ENCODE assay signal across 24 mouse cellular contexts in the genomic region with DNA sequence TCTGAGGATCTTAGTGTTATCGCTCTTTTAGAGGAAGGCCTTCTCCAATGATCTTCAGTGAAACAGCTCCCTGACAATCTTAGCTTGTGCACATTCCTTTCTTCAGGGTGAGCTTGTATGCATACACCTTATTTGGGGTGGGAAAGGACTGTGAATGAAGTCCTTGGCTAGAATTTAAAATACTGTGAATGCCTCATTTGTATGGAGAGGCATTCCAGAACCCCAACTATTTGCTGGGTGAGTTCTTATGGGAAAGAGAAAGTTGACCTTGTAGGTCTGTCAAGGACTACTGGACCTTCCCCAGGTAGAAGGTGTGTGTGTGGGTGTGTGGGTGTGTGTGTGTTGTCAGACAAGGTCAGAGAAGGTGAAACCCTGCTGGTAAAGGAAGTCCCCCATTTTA.
DNase-seq lines count a peak whose midpoint lies in the region; ATAC-seq and TF ChIP-seq lines count a peak whose summit lies in the region.
"Had no signal": no experiment of that assay in that cellular context is flagged by ENCODE, and none has a peak within 500 bp of the region (broad histone marks: within the 10 kb centered on the region; RNA-seq: fewer than 3 reads in every experiment).

No protein-coding gene starts in this region.

- H3K4me3 ChIP-seq in E14TG2a.4 (replicated peaks; ENCODE audit: low read length) (0 out of 2 replicates have a peak overlapping the region, but pooled peaks have one; percentile 14), ES-Bruce4 (ENCODE audit: low read depth, low read length) (no peak overlapping the region), ES-E14 (ENCODE audit: insufficient read depth in 1 of 2, low read depth in 1 of 2, low read length in 2 of 2, poor library complexity in 1 of 2, severe bottlenecking in 1 of 2) (no peak overlapping the region)
- no peak overlapping the region for H3K4me3 ChIP-seq in liver, postnatal 0 days (ENCODE audit: low read depth, low read length)
- H3K4me3 ChIP-seq: embryonic facial prominence, embryonic 10.5 days; embryonic facial prominence, embryonic 12.5 days; erythroblast, embryonic 14.5 days; forebrain, embryonic 10.5 days; forebrain, embryonic 12.5 days had no signal

- WGBS in liver, postnatal 0 days (ENCODE audit: insufficient replicate concordance), result 96% methylated on average over 1 of the region's 1 CpGs

- in situ Hi-C loops in ES-E14 (cut with MboI; ENCODE audit: low sequenced_read_pairs in 2 of 2, unreplicated experiment in 2 of 2), result no loop called here

- H3K36me3 ChIP-seq in E14TG2a.4 (ENCODE audit: insufficient read depth, low read length) (no peaks in the 10 kb centered on the region), ES-Bruce4 (ENCODE audit: control insufficient read depth, insufficient read depth, low read length, poor library complexity, severe bottlenecking) (no peaks in the 10 kb centered on the region), ES-E14 (ENCODE audit: control insufficient read depth, insufficient read depth, low read length, poor library complexity, severe bottlenecking) (no peaks in the 10 kb centered on the region)
- H3K36me3 ChIP-seq in liver, postnatal 0 days (replicated peaks; ENCODE audit: insufficient read depth, low read length), result no peaks in the 10 kb centered on the region
- H3K36me3 ChIP-seq: embryonic facial prominence, embryonic 10.5 days; embryonic facial prominence, embryonic 12.5 days; forebrain, embryonic 10.5 days; forebrain, embryonic 12.5 days had no signal

- no peak overlapping the region for H3K4me2 ChIP-seq in liver, postnatal 0 days (ENCODE audit: low read depth, low read length)
- H3K4me2 ChIP-seq: embryonic facial prominence, embryonic 12.5 days; forebrain, embryonic 12.5 days had no signal

- H3K4me1 ChIP-seq in E14TG2a.4 (replicated peaks; ENCODE audit: low read depth, low read length) (peaks cover 53% of the 10 kb centered on the region), ES-Bruce4 (ENCODE audit: control insufficient read depth, insufficient read depth, low read length) (peaks cover 2% of the 10 kb centered on the region), ES-E14 (ENCODE audit: control insufficient read depth in 2 of 2, insufficient read depth in 2 of 2, low read length in 2 of 2, poor library complexity in 1 of 2) (peaks cover 5 to 7% of the 10 kb centered on the region in 2 experiments; a peak in 1 of 4 replicates)
- H3K4me1 ChIP-seq in liver, postnatal 0 days (ENCODE audit: insufficient read depth), result no peaks in the 10 kb centered on the region
- H3K4me1 ChIP-seq: embryonic facial prominence, embryonic 10.5 days; embryonic facial prominence, embryonic 12.5 days; forebrain, embryonic 10.5 days had no signal

- DNase-seq in ES-E14 (ENCODE audit: low read depth, low spot score) (no peak), ZHBTc4 (ENCODE audit: low read depth, low spot score) (peak; percentile 60)
- no peak for DNase-seq in liver, postnatal 0 days
- DNase-seq in layer of hippocampus, adult 11-12 months (ENCODE audit: low spot score), result no peak
- DNase-seq: adrenal gland, adult 8-10 months; adrenal gland, postnatal 14 days; adrenal gland, postnatal 36 days; cerebellum, adult 11-12 months; cerebellum, adult 2 months; cerebellum, adult 9-10 months; cerebellum, postnatal 10 days; cerebellum, postnatal 25 days had no signal

- TF ChIP-seq CTCF in E14TG2a.4 (conservative IDR thresholded peaks at IDR 0.05; ENCODE audit: low read length) (no peak), ES-Bruce4 (IDR thresholded peaks at IDR 0.05; ENCODE audit: low read depth, low read length) (no peak)
- TF ChIP-seq CTCF in liver, postnatal 0 days (IDR thresholded peaks at IDR 0.05; ENCODE audit: low read depth), result no peak

- 0 out of 2 replicates have a peak, but pooled peaks have one; percentile 27 for TF ChIP-seq EP300 in ES-Bruce4 (IDR thresholded peaks at IDR 0.05; ENCODE audit: insufficient read depth, low read depth, low read length)
- no peak for TF ChIP-seq EP300 in liver, postnatal 0 days (IDR thresholded peaks at IDR 0.05; ENCODE audit: low read depth)

- H3K9me3 ChIP-seq in E14TG2a.4 (ENCODE audit: low read length) (no peaks in the 10 kb centered on the region), ES-Bruce4 (replicated peaks; ENCODE audit: control insufficient read depth, insufficient read depth, low read length, poor library complexity, severe bottlenecking) (no peaks in the 10 kb centered on the region), ES-E14 (ENCODE audit: control insufficient read depth, insufficient read depth, low read depth, low read length) (no peaks in the 10 kb centered on the region)
- no peaks in the 10 kb centered on the region for H3K9me3 ChIP-seq in liver, postnatal 0 days (ENCODE audit: low read length)
- H3K9me3 ChIP-seq: embryonic facial prominence, embryonic 10.5 days; embryonic facial prominence, embryonic 12.5 days; forebrain, embryonic 10.5 days; forebrain, embryonic 12.5 days had no signal

- H3K27ac ChIP-seq in ES-Bruce4 (ENCODE audit: insufficient read depth, low read length), result peak overlapping the region; percentile 63
- H3K27ac ChIP-seq in ES-E14 (ENCODE audit: insufficient read depth, low read depth, low read length, poor library complexity, severe bottlenecking), result peak overlapping the region; percentile 63
- H3K27ac ChIP-seq in liver, postnatal 0 days (ENCODE audit: low read depth), result no peak overlapping the region
- H3K27ac ChIP-seq: embryonic facial prominence, embryonic 10.5 days; embryonic facial prominence, embryonic 12.5 days; forebrain, embryonic 10.5 days; forebrain, embryonic 12.5 days had no signal

- H3K9ac ChIP-seq in ES-Bruce4 (ENCODE audit: low read depth, poor library complexity, severe bottlenecking) (no peak overlapping the region), ES-E14 (ENCODE audit: insufficient read depth, low read depth, low read length, poor library complexity, severe bottlenecking) (no peak overlapping the region)
- H3K9ac ChIP-seq in liver, postnatal 0 days (replicated peaks), result no peak overlapping the region
- H3K9ac ChIP-seq: embryonic facial prominence, embryonic 12.5 days; forebrain, embryonic 12.5 days had no signal

- no peak for ATAC-seq in liver, postnatal 0 days
- no peak for ATAC-seq in erythroblast, adult 5-6 weeks (replicated peaks; ENCODE audit: low FRiP score, poor library complexity, severe bottlenecking)
- ATAC-seq: activated CD4-positive, CD25-positive, alpha-beta regulatory T cell, adult 4 months; forebrain, embryonic 14.5 days; forebrain, embryonic 16.5 days; Patski had no signal

- no peak for TF ChIP-seq POLR2A in ES-Bruce4 (IDR thresholded peaks at IDR 0.05; ENCODE audit: insufficient read depth, low read length)

- no peaks in the 10 kb centered on the region for H3K27me3 ChIP-seq in E14TG2a.4 (ENCODE audit: insufficient read depth, low read length)
- no peaks in the 10 kb centered on the region for H3K27me3 ChIP-seq in ES-Bruce4 (ENCODE audit: control insufficient read depth, insufficient read depth, low read length, poor library complexity, severe bottlenecking)
- no peaks in the 10 kb centered on the region for H3K27me3 ChIP-seq in liver, postnatal 0 days (ENCODE audit: insufficient read depth, low read length)
- H3K27me3 ChIP-seq: embryonic facial prominence, embryonic 12.5 days; Patski had no signal

TF ChIP-seq in ES-E14, 5 proteins besides CTCF, POLR2A, EP300 and RAD21:
- TF ChIP-seq CHD2 (IDR thresholded peaks at IDR 0.05; ENCODE audit: low read depth, low read length), result 0 out of 2 replicates have a peak, but pooled peaks have one; percentile 26
- TF ChIP-seq ZC3H11A (IDR thresholded peaks at IDR 0.05; ENCODE audit: borderline replicate concordance, low read depth, low read length), result no peak
